Mouse (Mus musculus): ENCODE measurements at regions not wholly inside any gene's neighbourhood (a gene's known extent, or its start where the extent isn't known, plus 50 kb on each side); places are given as distances from the start of the nearest gene placed in this dataset.

DNA sequence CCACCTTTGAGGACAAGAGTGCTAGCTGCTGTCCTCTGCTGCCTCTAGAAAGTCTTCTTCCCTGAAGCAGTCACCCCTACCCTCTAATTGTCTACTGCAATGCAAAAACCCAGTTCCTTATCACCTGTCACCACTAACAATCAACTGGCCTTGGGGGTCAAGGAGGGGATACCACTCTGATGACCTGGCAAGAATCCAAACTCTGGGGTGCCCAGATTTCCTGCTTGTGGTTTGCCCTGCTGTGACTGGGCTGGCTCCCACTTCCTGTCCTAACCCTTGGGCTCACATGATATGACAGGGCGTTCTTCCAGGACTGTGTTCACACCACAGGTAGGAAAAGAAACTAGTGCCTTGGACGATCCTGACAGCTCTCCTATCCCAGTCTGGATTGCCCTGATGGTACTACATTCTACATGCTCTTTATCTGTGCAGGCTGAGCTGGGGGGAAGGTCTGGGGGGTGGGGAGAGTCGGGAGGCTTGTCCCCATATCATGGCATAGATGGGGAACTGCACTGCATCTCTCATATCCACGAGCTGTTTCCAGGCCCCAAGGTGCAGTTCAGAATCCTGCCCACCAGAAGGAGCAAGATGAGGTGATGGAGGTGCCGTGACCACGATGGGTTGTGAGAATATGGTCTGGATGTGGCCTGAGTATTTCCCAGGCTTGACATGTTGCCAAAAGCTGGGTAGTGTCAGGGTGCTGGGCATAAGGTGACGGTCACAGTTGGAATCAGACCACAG, 81.0 kb downstream of the Maf start:
- Histone ChIP-seq H3K4me1 (replicated peaks; ENCODE audit: control insufficient read depth, insufficient read depth, low read length) (0 out of 2 replicates have a peak, but pooled peaks cover 3% of the 10 kb centered on the region), H3K4me3 (ENCODE audit: control insufficient read depth, insufficient read depth, low read length) (no peak overlapping the region), H3K27ac (ENCODE audit: control insufficient read depth, insufficient read depth, low read length) (no peak overlapping the region), H3K27me3 (ENCODE audit: control insufficient read depth, insufficient read depth, low read length) (no peaks in the 10 kb centered on the region), H3K36me3 (ENCODE audit: control insufficient read depth, insufficient read depth, low read length) (no peaks in the 10 kb centered on the region)
- no peak for DNase-seq
- 51% methylated on average over 7 of the region's 7 CpGs for WGBS
- no peak for TF ChIP-seq CTCF (IDR thresholded peaks at IDR 0.05; ENCODE audit: borderline replicate concordance, control insufficient read depth, extremely low read depth, insufficient read depth, low read length, poor library complexity)
- TF ChIP-seq POLR2A (IDR thresholded peaks at IDR 0.05; ENCODE audit: control insufficient read depth, extremely low read depth, insufficient read depth, low read length, poor library complexity), result no peak

GRCm38 (mm10) chr8:115625072-115625471, 82.5 kb downstream of the Maf start:
- Histone ChIP-seq H3K27ac (ENCODE audit: control insufficient read depth, insufficient read depth, low read length) (no peak overlapping the region), H3K27me3 (ENCODE audit: control insufficient read depth, insufficient read depth, low read length) (no peaks in the 10 kb centered on the region), H3K4me3 (ENCODE audit: control insufficient read depth, insufficient read depth, low read length) (no peak overlapping the region), H3K36me3 (ENCODE audit: control insufficient read depth, insufficient read depth, low read length) (no peaks in the 10 kb centered on the region), H3K4me1 (replicated peaks; ENCODE audit: control insufficient read depth, insufficient read depth, low read length) (0 out of 2 replicates have a peak, but pooled peaks cover 3% of the 10 kb centered on the region)
- TF ChIP-seq POLR2A (IDR thresholded peaks at IDR 0.05; ENCODE audit: control insufficient read depth, extremely low read depth, insufficient read depth, low read length, poor library complexity), result no peak
- no peak for TF ChIP-seq CTCF (IDR thresholded peaks at IDR 0.05; ENCODE audit: borderline replicate concordance, control insufficient read depth, extremely low read depth, insufficient read depth, low read length, poor library complexity)
- 73% methylated on average over 1 of the region's 1 CpGs for WGBS
- no peak for DNase-seq

- no peaks in the 10 kb centered on the region for H3K27me3 ChIP-seq (ENCODE audit: control insufficient read depth, insufficient read depth, low read length)
- no peak overlapping the region for H3K4me3 ChIP-seq (ENCODE audit: control insufficient read depth, insufficient read depth, low read length)
- WGBS, result 7% methylated on average over 13 of the region's 13 CpGs
- no peaks in the 10 kb centered on the region for H3K36me3 ChIP-seq (ENCODE audit: control insufficient read depth, insufficient read depth, low read length)
- TF ChIP-seq POLR2A (IDR thresholded peaks at IDR 0.05; ENCODE audit: control insufficient read depth, extremely low read depth, insufficient read depth, low read length, poor library complexity) (no peak), CTCF (IDR thresholded peaks at IDR 0.05; ENCODE audit: borderline replicate concordance, control insufficient read depth, extremely low read depth, insufficient read depth, low read length, poor library complexity) (0 out of 2 replicates have a peak, but pooled peaks have one; percentile 15)
- peaks cover 3% of the 10 kb centered on the region; the same call in 1 of the 2 replicates for H3K4me1 ChIP-seq (replicated peaks; ENCODE audit: control insufficient read depth, insufficient read depth, low read length)
- no peak overlapping the region for H3K27ac ChIP-seq (ENCODE audit: control insufficient read depth, insufficient read depth, low read length)
- DNase-seq, result peak; percentile 75
Observed at GRCm38 (mm10) chr8:115618049-115618760, 89.4 kb downstream of the Maf start.

GRCm38 (mm10) chr8:115616871-115617605, 90.6 kb downstream of the Maf start:
- no peaks in the 10 kb centered on the region for H3K36me3 ChIP-seq (ENCODE audit: control insufficient read depth, insufficient read depth, low read length)
- no peak for DNase-seq
- WGBS, result 93% methylated on average over 9 of the region's 9 CpGs
- no peak overlapping the region for H3K4me3 ChIP-seq (ENCODE audit: control insufficient read depth, insufficient read depth, low read length)
- H3K27ac ChIP-seq (ENCODE audit: control insufficient read depth, insufficient read depth, low read length), result no peak overlapping the region
- TF ChIP-seq CTCF (IDR thresholded peaks at IDR 0.05; ENCODE audit: borderline replicate concordance, control insufficient read depth, extremely low read depth, insufficient read depth, low read length, poor library complexity) (no peak), POLR2A (IDR thresholded peaks at IDR 0.05; ENCODE audit: control insufficient read depth, extremely low read depth, insufficient read depth, low read length, poor library complexity) (no peak)
- peaks cover 3% of the 10 kb centered on the region; the same call in 1 of the 2 replicates for H3K4me1 ChIP-seq (replicated peaks; ENCODE audit: control insufficient read depth, insufficient read depth, low read length)
- H3K27me3 ChIP-seq (ENCODE audit: control insufficient read depth, insufficient read depth, low read length), result no peaks in the 10 kb centered on the region

- H3K27me3 ChIP-seq (ENCODE audit: control insufficient read depth, insufficient read depth, low read length), result no peaks in the 10 kb centered on the region
- TF ChIP-seq POLR2A (IDR thresholded peaks at IDR 0.05; ENCODE audit: control insufficient read depth, extremely low read depth, insufficient read depth, low read length, poor library complexity) (no peak), CTCF (IDR thresholded peaks at IDR 0.05; ENCODE audit: borderline replicate concordance, control insufficient read depth, extremely low read depth, insufficient read depth, low read length, poor library complexity) (no peak)
- no peak overlapping the region for H3K4me3 ChIP-seq (ENCODE audit: control insufficient read depth, insufficient read depth, low read length)
- WGBS, result 37% methylated on average over 5 of the region's 5 CpGs
- H3K27ac ChIP-seq (ENCODE audit: control insufficient read depth, insufficient read depth, low read length), result no peak overlapping the region
- DNase-seq, result no peak
- H3K4me1 ChIP-seq (replicated peaks; ENCODE audit: control insufficient read depth, insufficient read depth, low read length), result peaks cover 3% of the 10 kb centered on the region; the same call in 1 of the 2 replicates
- no peaks in the 10 kb centered on the region for H3K36me3 ChIP-seq (ENCODE audit: control insufficient read depth, insufficient read depth, low read length)
Observed at GRCm38 (mm10) chr8:115613946-115614584, 93.5 kb downstream of the Maf start.

DNA sequence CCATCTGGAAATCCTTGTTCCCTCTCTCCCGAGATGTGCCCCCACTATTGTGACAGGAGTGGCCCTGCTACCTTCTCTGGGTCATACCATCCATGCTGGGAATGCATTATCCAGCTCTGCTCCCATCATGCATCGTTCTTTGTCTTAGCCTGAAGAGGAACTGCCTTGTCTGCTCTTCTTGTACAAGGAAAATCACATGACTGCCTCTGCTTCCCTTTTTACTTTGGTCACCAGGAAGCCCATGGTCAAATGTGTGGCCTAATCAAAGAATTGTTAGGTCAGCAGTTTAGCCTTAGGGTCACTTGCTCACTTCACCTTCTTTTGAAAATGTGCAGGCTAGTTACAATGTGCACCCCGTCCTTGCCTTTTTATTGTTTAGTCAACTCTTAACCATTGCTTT, 95.5 kb downstream of the Maf start:
- Histone ChIP-seq H3K4me1 (replicated peaks; ENCODE audit: control insufficient read depth, insufficient read depth, low read length) (no peaks in the 10 kb centered on the region), H3K27ac (ENCODE audit: control insufficient read depth, insufficient read depth, low read length) (no peak overlapping the region), H3K36me3 (ENCODE audit: control insufficient read depth, insufficient read depth, low read length) (no peaks in the 10 kb centered on the region), H3K27me3 (ENCODE audit: control insufficient read depth, insufficient read depth, low read length) (no peaks in the 10 kb centered on the region), H3K4me3 (ENCODE audit: control insufficient read depth, insufficient read depth, low read length) (no peak overlapping the region)
- no peak for DNase-seq
- no peak for TF ChIP-seq POLR2A (IDR thresholded peaks at IDR 0.05; ENCODE audit: control insufficient read depth, extremely low read depth, insufficient read depth, low read length, poor library complexity)
- TF ChIP-seq CTCF (IDR thresholded peaks at IDR 0.05; ENCODE audit: borderline replicate concordance, control insufficient read depth, extremely low read depth, insufficient read depth, low read length, poor library complexity), result no peak
- WGBS, result 69% methylated on average over 3 of the region's 3 CpGs
